Mouse (Mus musculus): ENCODE measurements around the gene Tob2. TPM values are rescaled to one million over a fixed set of nuclear protein-coding genes. Genes with fewer than 3 reads are reported as not detected.

The Tob2 gene
- polyA plus RNA-seq (2012; fragmentation: generic; extraction: Trizol) = 37.9 TPM

- Histone ChIP-seq H3K79me2 (ENCODE audit: control insufficient read depth, insufficient read depth) (peaks cover 42% of the 10 kb centered on the region), H3K4me3 (peak within 1 kb of the TSS; percentile 88), H3K4me2 (ENCODE audit: low read depth) (peak within 1 kb of the TSS; percentile 77), H3K36me3 (ENCODE audit: control insufficient read depth, insufficient read depth) (no peaks in the 10 kb centered on the region), H3ac (ENCODE audit: control insufficient read depth, insufficient read length) (peak within 1 kb of the TSS; percentile 26), H3K27me3 (ENCODE audit: control insufficient read depth, insufficient read depth, insufficient read length) (no peaks in the 10 kb centered on the region)
- TF ChIP-seq CEBPB (IDR thresholded peaks at IDR 0.05; ENCODE audit: insufficient read depth, poor library complexity, severe bottlenecking) (no peak), POLR2AphosphoS2 (IDR thresholded peaks at IDR 0.05; ENCODE audit: insufficient read length, low read depth) (no peak), POLR2A (IDR thresholded peaks at IDR 0.05; ENCODE audit: insufficient read length, low read depth) (peak; percentile 38)
Observed at GRCm38 (mm10) chr15:81858517-81859329, at the start of gene Tob2. TSS of gene Tob2 (minus strand) at chr15:81858796.

GRCm38 (mm10) chr15:81907953-81908352, 49.4 kb upstream of the Tob2 start:
- TF ChIP-seq MYOG (IDR thresholded peaks at IDR 0.05; ENCODE audit: control insufficient read depth in 1 of 3, insufficient read depth in 1 of 3, insufficient read length in 2 of 3, low read depth in 2 of 3) = no peak
- TF ChIP-seq E2F4 (IDR thresholded peaks at IDR 0.05; ENCODE audit: insufficient read depth) = no peak
- peak; percentile 29 for TF ChIP-seq POLR2A (IDR thresholded peaks at IDR 0.05; ENCODE audit: insufficient read length, low read depth)
- TF ChIP-seq MAX (IDR thresholded peaks at IDR 0.05; ENCODE audit: low read depth) = no peak
- no peak for TF ChIP-seq SRF (IDR thresholded peaks at IDR 0.05; ENCODE audit: control insufficient read depth, insufficient read length, low read depth)
- TF ChIP-seq TCF12 (IDR thresholded peaks at IDR 0.05; ENCODE audit: insufficient read depth, poor library complexity, severe bottlenecking) = no peak
- TF ChIP-seq MYOD1 (IDR thresholded peaks at IDR 0.05; ENCODE audit: control insufficient read depth in 1 of 3, insufficient read length in 2 of 3, low read depth in 2 of 3) = no peak
- TF ChIP-seq TCF3 (IDR thresholded peaks at IDR 0.05; ENCODE audit: insufficient read length, low read depth) = no peak
- peak; percentile 72 for TF ChIP-seq POLR2AphosphoS2 (IDR thresholded peaks at IDR 0.05; ENCODE audit: insufficient read length, low read depth)
- no peak for TF ChIP-seq USF1 (IDR thresholded peaks at IDR 0.05; ENCODE audit: low read depth)
- no peak for TF ChIP-seq CEBPB (IDR thresholded peaks at IDR 0.05; ENCODE audit: insufficient read depth, poor library complexity, severe bottlenecking)
- TF ChIP-seq REST (IDR thresholded peaks at IDR 0.05; ENCODE audit: insufficient read depth, insufficient read length) = no peak
- no peak overlapping the region for H3K4me2 ChIP-seq (ENCODE audit: low read depth)
- no peak overlapping the region for H3K4me3 ChIP-seq
- H3K79me2 ChIP-seq (ENCODE audit: control insufficient read depth, insufficient read depth) = no peaks in the 10 kb centered on the region
- H3ac ChIP-seq (ENCODE audit: control insufficient read depth, insufficient read length) = no peak overlapping the region
- H3K36me3 ChIP-seq (ENCODE audit: control insufficient read depth, insufficient read depth) = peaks cover 80% of the 10 kb centered on the region
- H3K27me3 ChIP-seq (ENCODE audit: control insufficient read depth, insufficient read depth, insufficient read length) = no peaks in the 10 kb centered on the region

GRCm38 (mm10) chr15:81904939-81905338, 46.3 kb upstream of the Tob2 start:
- no peak for TF ChIP-seq MYOD1 (IDR thresholded peaks at IDR 0.05; ENCODE audit: control insufficient read depth in 1 of 3, insufficient read length in 2 of 3, low read depth in 2 of 3)
- no peak for TF ChIP-seq CEBPB (IDR thresholded peaks at IDR 0.05; ENCODE audit: insufficient read depth, poor library complexity, severe bottlenecking)
- no peak for TF ChIP-seq POLR2A (IDR thresholded peaks at IDR 0.05; ENCODE audit: insufficient read length, low read depth)
- no peak for TF ChIP-seq TCF12 (IDR thresholded peaks at IDR 0.05; ENCODE audit: insufficient read depth, poor library complexity, severe bottlenecking)
- no peak for TF ChIP-seq REST (IDR thresholded peaks at IDR 0.05; ENCODE audit: insufficient read depth, insufficient read length)
- TF ChIP-seq POLR2AphosphoS2 (IDR thresholded peaks at IDR 0.05; ENCODE audit: insufficient read length, low read depth) = no peak
- TF ChIP-seq MAX (IDR thresholded peaks at IDR 0.05; ENCODE audit: low read depth) = no peak
- TF ChIP-seq TCF3 (IDR thresholded peaks at IDR 0.05; ENCODE audit: insufficient read length, low read depth) = no peak
- no peak for TF ChIP-seq SRF (IDR thresholded peaks at IDR 0.05; ENCODE audit: control insufficient read depth, insufficient read length, low read depth)
- no peak for TF ChIP-seq MYOG (IDR thresholded peaks at IDR 0.05; ENCODE audit: control insufficient read depth in 1 of 3, insufficient read depth in 1 of 3, insufficient read length in 2 of 3, low read depth in 2 of 3)
- no peak for TF ChIP-seq E2F4 (IDR thresholded peaks at IDR 0.05; ENCODE audit: insufficient read depth)
- TF ChIP-seq USF1 (IDR thresholded peaks at IDR 0.05; ENCODE audit: low read depth) = no peak
- Histone ChIP-seq H3K27me3 (ENCODE audit: control insufficient read depth, insufficient read depth, insufficient read length) (no peaks in the 10 kb centered on the region), H3ac (ENCODE audit: control insufficient read depth, insufficient read length) (no peak overlapping the region), H3K4me3 (no peak overlapping the region), H3K36me3 (ENCODE audit: control insufficient read depth, insufficient read depth) (peaks cover 83% of the 10 kb centered on the region), H3K79me2 (ENCODE audit: control insufficient read depth, insufficient read depth) (no peaks in the 10 kb centered on the region), H3K4me2 (ENCODE audit: low read depth) (no peak overlapping the region)

GRCm38 (mm10) chr15:81898751-81899150, 40.2 kb upstream of the Tob2 start:
- no peak overlapping the region for H3K4me3 ChIP-seq
- no peak for TF ChIP-seq TCF3 (IDR thresholded peaks at IDR 0.05; ENCODE audit: insufficient read length, low read depth)
- TF ChIP-seq SRF (IDR thresholded peaks at IDR 0.05; ENCODE audit: control insufficient read depth, insufficient read length, low read depth) = no peak
- no peak for TF ChIP-seq E2F4 (IDR thresholded peaks at IDR 0.05; ENCODE audit: insufficient read depth)
- no peak for TF ChIP-seq MYOG (IDR thresholded peaks at IDR 0.05; ENCODE audit: control insufficient read depth in 1 of 3, insufficient read depth in 1 of 3, insufficient read length in 2 of 3, low read depth in 2 of 3)
- TF ChIP-seq USF1 (IDR thresholded peaks at IDR 0.05; ENCODE audit: low read depth) = no peak
- TF ChIP-seq CEBPB (IDR thresholded peaks at IDR 0.05; ENCODE audit: insufficient read depth, poor library complexity, severe bottlenecking) = no peak
- no peak for TF ChIP-seq REST (IDR thresholded peaks at IDR 0.05; ENCODE audit: insufficient read depth, insufficient read length)
- no peak for TF ChIP-seq MYOD1 (IDR thresholded peaks at IDR 0.05; ENCODE audit: control insufficient read depth in 1 of 3, insufficient read length in 2 of 3, low read depth in 2 of 3)
- H3K79me2 ChIP-seq (ENCODE audit: control insufficient read depth, insufficient read depth) = no peaks in the 10 kb centered on the region
- H3ac ChIP-seq (ENCODE audit: control insufficient read depth, insufficient read length) = no peak overlapping the region
- H3K4me2 ChIP-seq (ENCODE audit: low read depth) = no peak overlapping the region
- H3K36me3 ChIP-seq (ENCODE audit: control insufficient read depth, insufficient read depth) = peaks cover 77% of the 10 kb centered on the region
- H3K27me3 ChIP-seq (ENCODE audit: control insufficient read depth, insufficient read depth, insufficient read length) = no peaks in the 10 kb centered on the region
